Mouse (Mus musculus) ES-E14 (cell line): ENCODE measurements around the gene Thap11.

Source experiments
- CHD2 ChIP-seq: IDR thresholded peaks from 2 replicates; pipeline ENCODE4 v1.6.1; 2014; ENCODE audit warnings: mild to moderate bottlenecking, low read depth, low read length, inconsistent platforms
- HCFC1 ChIP-seq: IDR thresholded peaks from 2 replicates; pipeline ENCODE4 v1.6.1; 2012; ENCODE audit warnings: low read length, inconsistent platforms, borderline replicate concordance; ENCODE audit not compliant: insufficient read depth
- MAFK ChIP-seq: IDR thresholded peaks from 2 replicates; pipeline ENCODE4 v1.6.1; 2014; ENCODE audit warnings: mild to moderate bottlenecking, low read depth, low read length, inconsistent platforms; ENCODE audit not compliant: insufficient read depth
- ZC3H11A ChIP-seq: IDR thresholded peaks from 2 replicates; pipeline ENCODE4 v1.6.1; 2012; ENCODE audit warnings: low read depth, mild to moderate bottlenecking, inconsistent platforms, low read length, borderline replicate concordance
- ZNF384 ChIP-seq: IDR thresholded peaks from 2 replicates; pipeline ENCODE4 v1.6.1; 2012; ENCODE audit warnings: low read depth, low read length, inconsistent platforms

GRCm38 (mm10) chr8:105811543-105811942, 43.4 kb upstream of the Thap11 start:
- no peak for TF ChIP-seq HCFC1
- TF ChIP-seq MAFK = no peak
- TF ChIP-seq ZC3H11A = no peak
- no peak for TF ChIP-seq CHD2
- no peak for TF ChIP-seq ZNF384
